Mouse (Mus musculus): ENCODE data around the gene Nosip.
"Not testable (repeated sequence)": the region's sequence is repeated elsewhere in the genome, so short reads cannot be mapped to it uniquely, and the experiment has no call there.

The Nosip gene

DNA sequence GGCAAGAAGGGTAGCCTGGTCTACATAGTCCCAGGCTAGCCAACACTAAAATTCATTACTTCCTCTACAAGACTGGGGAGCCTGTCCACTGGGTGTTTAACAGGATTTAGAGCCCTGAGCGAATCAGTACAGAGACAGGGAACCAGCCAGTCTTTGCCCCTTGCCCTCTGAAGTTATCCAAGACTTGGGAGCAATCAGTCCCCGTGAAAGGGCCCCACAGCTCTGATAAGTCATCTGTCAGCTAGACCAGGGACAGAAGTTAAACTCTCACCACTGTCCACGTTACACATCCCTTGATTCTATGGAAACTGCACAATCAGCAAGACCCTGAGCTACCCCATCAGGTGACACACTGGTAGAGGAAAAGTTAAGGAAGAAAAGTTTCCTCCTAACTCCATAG is 50.3 kb downstream of the Nosip start:
- no peak for DNase-seq (ENCODE audit: low spot score in 2 of 2)

DNA sequence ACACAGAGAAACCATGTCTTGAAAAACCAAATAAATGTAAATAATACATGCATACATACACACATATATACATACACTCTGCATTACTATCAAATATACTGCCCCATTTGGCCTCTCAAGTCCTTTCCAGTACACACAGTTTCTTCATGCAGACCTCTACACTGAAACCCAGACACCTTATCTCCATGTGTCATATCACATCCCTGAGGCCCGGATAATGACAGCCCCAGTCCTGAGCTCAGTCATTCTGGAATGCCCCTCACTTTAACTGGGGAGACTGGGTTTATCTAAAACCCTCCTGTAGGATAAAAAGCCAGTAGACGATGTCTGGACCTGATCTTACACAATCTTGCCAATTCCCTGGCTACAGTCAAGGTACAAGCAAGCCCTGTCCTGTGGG is 51.2 kb downstream of the Nosip start:
- DNase-seq (ENCODE audit: low spot score in 2 of 2): no peak

- no peak for DNase-seq (ENCODE audit: low spot score in 2 of 2)
These were observed 55.3 kb downstream of the Nosip start for GRCm38 (mm10) chr7:45117566-45117965.

- no peak for DNase-seq (ENCODE audit: low spot score in 2 of 2)
These were observed 56.1 kb downstream of the Nosip start for GRCm38 (mm10) chr7:45118336-45118735.

DNA sequence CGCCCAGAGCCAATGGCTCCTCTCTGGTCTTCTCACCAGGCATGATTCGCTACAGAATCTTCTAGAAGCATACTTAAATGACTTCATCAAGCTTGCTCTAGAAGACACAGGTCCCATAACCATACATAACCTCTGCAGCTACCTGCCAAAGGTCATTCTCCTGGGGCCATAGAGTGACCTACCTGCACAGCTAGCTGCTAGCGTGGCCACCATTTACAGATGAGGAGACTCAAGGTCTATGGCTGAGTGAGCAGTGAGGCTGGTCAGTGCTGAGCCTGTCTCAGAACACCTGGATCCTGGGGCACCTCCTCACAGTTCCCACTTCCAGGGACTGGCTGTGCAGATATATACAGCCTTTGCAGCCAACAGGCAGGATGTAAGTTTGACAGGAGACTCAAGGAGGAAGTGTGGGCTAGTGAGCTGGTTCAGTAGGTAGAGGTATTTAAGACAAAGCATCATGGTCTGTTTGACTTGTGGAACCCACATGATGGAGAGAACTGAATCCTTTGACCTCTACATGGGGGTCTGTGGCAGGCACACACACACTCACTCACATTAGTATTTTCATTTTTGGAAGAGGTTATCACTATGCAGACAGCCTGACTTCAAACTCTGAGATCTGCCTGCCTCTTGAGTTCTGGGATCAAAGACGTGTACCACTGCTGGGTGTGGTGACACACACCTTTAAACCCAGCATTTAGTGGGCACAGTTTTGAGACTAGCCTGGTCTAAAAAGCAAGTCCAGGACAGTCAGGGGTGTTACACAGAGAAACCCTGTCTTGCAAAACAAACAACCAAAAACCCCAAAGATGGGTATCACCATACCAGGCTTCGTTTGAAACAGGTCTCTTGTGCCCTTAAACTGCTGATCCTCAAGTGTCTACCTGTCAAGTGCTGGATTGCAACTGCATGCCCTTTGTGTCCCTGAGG is 57.8 kb downstream of the Nosip start:
- DNase-seq (ENCODE audit: low spot score in 2 of 2): no peak

DNA sequence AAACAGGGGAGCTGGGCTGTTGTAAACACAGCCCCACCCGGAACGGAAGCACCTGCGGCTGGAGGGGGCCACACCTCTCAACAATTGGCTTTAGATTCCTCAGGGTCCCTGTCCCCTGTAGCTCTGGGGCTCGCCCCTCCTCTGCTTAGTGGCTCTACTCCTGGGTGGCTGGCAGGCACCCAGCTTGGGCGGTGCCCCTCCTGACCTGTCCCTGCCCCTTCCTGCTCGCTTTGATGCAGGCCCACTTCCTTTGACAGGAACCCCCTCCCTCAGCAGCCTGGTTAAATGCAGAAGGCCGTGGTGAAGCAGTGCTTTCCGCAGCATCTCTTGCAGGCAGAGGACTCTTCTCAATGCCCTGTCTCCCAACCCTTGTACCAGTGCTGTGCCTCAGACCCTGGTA is 59.2 kb downstream of the Nosip start:
- peak; percentile 60 to 75 for DNase-seq (ENCODE audit: low spot score in 2 of 2)

- DNase-seq (ENCODE audit: low spot score in 2 of 2): no peak
These were observed 59.7 kb downstream of the Nosip start for GRCm38 (mm10) chr7:45121966-45122365.

DNA sequence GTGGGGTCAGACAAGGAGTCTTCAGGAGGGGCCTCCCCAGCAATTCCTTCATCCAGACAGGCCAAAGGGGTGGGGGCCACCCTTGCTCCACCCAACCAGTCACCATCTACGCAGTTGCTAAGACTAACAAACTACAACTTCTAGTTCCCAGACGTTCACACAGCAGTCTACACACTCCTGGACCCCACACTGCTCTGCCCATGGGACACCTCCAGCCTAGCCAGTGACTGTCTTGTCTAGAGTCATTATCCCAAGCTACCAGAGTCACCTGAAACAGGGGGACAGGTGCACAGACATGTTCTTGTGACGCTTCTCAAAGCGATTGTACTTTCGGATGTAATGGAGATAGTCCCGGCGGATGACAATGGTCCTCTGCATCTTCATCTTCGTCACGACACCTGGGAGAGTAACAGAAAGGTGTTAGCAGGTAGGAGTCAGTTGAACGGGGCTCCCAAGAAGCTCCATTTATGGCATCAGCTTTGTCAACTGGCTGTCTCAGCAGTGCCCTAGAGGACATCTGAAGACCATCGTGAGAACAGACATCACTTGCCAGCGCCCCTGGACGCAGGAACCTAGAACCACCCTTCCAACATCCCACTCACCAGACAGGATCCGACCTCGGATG is 60.4 kb downstream of the Nosip start:
- no peak for DNase-seq (ENCODE audit: low spot score in 2 of 2)

DNA sequence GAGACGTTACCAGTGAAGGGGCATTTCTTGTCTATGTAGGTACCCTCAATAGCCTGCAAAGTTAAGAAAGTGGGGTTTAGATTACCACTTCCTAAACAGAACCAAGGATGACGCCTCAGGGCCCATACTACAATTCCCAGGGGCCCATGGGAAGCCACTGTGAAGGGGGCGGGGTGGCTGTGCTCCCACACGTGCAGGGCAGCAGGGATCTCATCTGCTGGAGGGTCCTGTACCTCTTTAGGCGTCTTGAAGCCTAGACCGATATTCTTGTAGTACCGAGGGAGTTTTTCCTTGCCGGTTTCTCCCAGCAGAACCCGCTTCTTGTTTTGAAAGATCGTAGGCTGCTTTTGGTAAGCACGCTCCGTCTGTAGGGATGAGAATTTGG is 60.9 kb downstream of the Nosip start:
- no peak for DNase-seq (ENCODE audit: low spot score in 2 of 2)

GRCm38 (mm10) chr7:45124224-45125143 is 62.3 kb downstream of the Nosip start, which contains the start of gene Rps11:
Gene Rps11, minus strand, starts transcription at chr7:45124439.
- DNase-seq (ENCODE audit: low spot score in 2 of 2): peak; percentile 97 to 98

GRCm38 (mm10) chr7:45125144-45125600 is 62.9 kb downstream of the Nosip start:
- DNase-seq (ENCODE audit: low spot score in 2 of 2): no peak

DNA sequence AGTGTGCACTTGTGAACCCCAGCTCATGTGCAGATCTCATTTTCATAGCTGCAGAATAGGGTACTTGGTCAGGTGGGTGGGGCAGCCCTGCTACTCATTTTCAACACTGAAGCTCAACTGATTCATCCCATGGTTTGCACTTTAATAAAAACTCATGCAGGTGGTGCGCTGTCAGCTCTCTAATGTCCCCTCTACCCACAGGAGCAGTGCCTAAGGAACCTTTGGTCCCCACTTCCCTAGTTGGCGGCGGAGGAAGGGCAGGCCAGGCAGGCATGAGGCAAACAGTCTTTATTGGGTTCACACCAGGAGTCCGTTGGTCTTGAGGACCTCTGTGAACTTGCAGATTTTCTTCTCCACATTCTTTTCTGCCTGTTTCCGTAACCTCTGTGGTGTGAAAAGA is 63.4 kb downstream of the Nosip start:
- not testable (repeated sequence) for DNase-seq (ENCODE audit: low spot score in 2 of 2)

- DNase-seq (ENCODE audit: low spot score in 2 of 2): no peak
These were observed 64.1 kb downstream of the Nosip start for GRCm38 (mm10) chr7:45126147-45126843.

GRCm38 (mm10) chr7:45126844-45127699 is 64.8 kb downstream of the Nosip start:
- DNase-seq (ENCODE audit: low spot score in 2 of 2): no peak
